Mouse (Mus musculus) erythroblast, embryonic 14.5 days (primary cell): Measurements from ENCODE around the gene Aldoart2. TPM values are rescaled to one million over a fixed set of nuclear protein-coding genes. Genes with fewer than 3 reads are reported as not detected.
"Not testable (repeated sequence)": the region's sequence is repeated elsewhere in the genome, so short reads cannot be mapped to it uniquely, and the experiment has no call there.

Experiments used
- H3K27me3 ChIP-seq: 2 replicates; pipeline ENCODE4 v1.6.1; 2012; ENCODE audit warnings: inconsistent platforms; ENCODE audit not compliant: control insufficient read depth
- H3K36me3 ChIP-seq: 2 replicates; pipeline ENCODE4 v1.6.1; 2012; ENCODE audit warnings: mild to moderate bottlenecking, inconsistent platforms; ENCODE audit not compliant: control insufficient read depth
- H3K4me1 ChIP-seq: 2 replicates; pipeline ENCODE4 v1.6.1; 2012; ENCODE audit warnings: inconsistent platforms; ENCODE audit not compliant: control insufficient read depth
- H3K4me3 ChIP-seq: replicated peaks from 2 replicates; pipeline ENCODE3; 2012; ENCODE audit warnings: moderate library complexity, mild to moderate bottlenecking, inconsistent platforms
- H3K9me3 ChIP-seq: 2 replicates; pipeline ENCODE4 v1.6.1; 2012; ENCODE audit warnings: low read length, inconsistent platforms, mixed read lengths; ENCODE audit not compliant: control insufficient read depth
- GATA1 ChIP-seq: IDR thresholded peaks from 2 replicates; pipeline ENCODE4 v1.6.1; 2012; ENCODE audit warnings: low read length, inconsistent platforms, mixed read lengths
- TAL1 ChIP-seq: IDR thresholded peaks from 3 replicates; pipeline ENCODE4 v1.6.1; 2012; ENCODE audit warnings: low read length, inconsistent platforms, mixed read lengths
- polyA plus RNA-seq: library from polyadenylated mRNA; stranded (reverse); fragments of >175 nt; gene quantifications from 2 replicates; pipeline ENCODE4 v1.2.3, GENCODE M21; 2012

Aldoart2 gene
- polyA plus RNA-seq: 0.03 TPM in 1 of 2 replicates, not detected in the other

DNA sequence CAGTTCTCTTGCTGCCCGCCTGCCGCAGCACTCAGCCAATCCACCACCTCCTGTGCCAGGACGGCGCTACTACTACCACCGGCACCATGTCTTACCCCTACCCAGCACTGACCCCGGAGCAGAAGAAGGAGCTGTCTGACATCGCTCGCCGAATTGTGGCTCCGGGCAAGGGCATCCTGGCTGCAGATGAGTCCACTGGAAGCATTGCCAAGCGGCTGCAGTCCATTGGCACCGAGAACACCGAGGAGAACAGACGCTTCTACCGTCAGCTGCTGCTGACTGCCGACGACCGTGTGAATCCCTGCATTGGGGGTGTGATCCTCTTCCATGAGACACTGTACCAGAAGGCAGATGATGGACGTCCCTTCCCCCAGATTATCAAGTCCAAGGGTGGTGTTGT is at the start of gene Aldoart2:
Gene Aldoart2, plus strand, starts transcription at position 34 of the 400 bp plus-strand sequence.
- H3K36me3 ChIP-seq: no peaks in the 10 kb centered on the region
- TF ChIP-seq TAL1: no peak
- TF ChIP-seq GATA1: no peak
- no peak within 1 kb of the TSS for H3K4me3 ChIP-seq
- peaks cover 2% of the 10 kb centered on the region; the same call in 1 of the 2 replicates for H3K4me1 ChIP-seq
- peaks cover 6% of the 10 kb centered on the region; the same call in 1 of the 2 replicates for H3K9me3 ChIP-seq
- H3K27me3 ChIP-seq: no peaks in the 10 kb centered on the region

DNA sequence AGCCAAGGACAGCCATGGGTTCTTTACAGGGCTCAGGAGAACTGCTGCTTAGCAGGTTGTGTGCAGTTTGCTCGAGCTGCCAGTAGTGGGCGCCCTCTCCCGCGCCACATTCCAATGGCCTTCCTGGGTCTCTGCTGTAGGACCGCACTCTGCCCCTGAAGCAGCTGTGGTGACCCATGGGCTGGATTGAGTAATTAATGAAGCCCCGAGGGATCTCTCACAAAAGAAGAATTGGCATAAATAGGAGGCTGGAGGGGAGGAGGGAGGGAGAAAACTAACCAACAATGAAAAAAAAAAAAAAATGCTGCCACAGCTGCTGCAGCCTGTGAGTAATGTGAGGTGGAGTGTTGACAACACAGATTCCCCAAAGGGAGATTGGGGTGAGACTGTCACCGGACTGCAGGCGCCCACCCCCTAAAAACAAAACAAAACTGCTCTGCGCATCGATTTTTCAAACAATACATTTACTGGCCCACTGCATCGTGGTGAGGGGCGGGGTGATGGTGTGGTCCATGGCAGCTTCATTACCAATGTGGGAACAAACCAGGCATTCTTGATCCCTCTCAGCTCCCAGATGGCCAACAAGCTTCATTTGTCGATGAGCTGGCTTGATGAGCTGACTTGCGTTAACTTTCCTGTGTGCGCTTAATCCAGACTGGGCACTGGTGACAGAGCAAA is 46.8 kb upstream of the Aldoart2 start:
- H3K36me3 ChIP-seq: no peaks in the 10 kb centered on the region
- no peaks in the 10 kb centered on the region for H3K4me1 ChIP-seq
- H3K9me3 ChIP-seq: no peaks in the 10 kb centered on the region
- no peak overlapping the region for H3K4me3 ChIP-seq
- H3K27me3 ChIP-seq: no peaks in the 10 kb centered on the region
- no peak for TF ChIP-seq GATA1
- TF ChIP-seq TAL1: no peak

DNA sequence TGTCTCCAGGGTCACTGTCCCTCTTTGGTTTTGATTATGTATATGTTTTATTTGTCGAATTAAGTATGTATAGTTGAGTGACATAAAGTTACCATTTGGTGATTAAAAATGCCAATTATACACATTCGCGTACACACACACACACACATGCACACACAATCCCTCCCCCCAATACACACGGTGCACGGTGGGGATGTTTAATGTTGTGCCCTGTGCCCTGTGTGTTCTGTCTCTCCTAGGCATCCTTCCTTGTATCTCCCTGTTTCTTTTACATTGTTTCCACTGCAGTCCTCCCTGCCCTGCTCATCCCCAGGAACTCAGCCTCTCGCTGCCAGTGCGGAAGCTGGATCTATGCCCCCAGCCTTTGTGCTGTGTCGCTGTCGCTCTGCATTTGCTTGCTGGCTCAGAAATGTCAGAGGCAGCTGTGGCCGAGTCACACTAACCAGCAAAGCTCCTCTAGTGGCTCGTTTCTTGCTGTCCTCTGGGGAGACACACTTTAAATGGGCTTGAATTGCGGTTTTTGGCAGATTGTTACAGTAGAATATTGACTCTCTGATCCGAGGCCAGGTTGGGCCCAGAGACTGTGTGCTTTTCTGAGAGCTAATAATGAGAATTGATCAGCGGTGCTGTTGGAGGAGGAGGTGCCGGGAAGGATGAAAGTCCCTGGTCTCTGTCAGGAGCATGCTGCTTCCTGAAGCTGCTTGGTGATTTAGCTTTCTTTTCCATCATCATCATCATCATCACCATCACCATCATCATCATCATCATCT is 37.9 kb upstream of the Aldoart2 start:
- Histone ChIP-seq H3K9me3 (no peaks in the 10 kb centered on the region), H3K36me3 (no peaks in the 10 kb centered on the region), H3K4me1 (no peaks in the 10 kb centered on the region), H3K27me3 (no peaks in the 10 kb centered on the region), H3K4me3 (no peak overlapping the region)
- TF ChIP-seq TAL1 (no peak), GATA1 (no peak)

DNA sequence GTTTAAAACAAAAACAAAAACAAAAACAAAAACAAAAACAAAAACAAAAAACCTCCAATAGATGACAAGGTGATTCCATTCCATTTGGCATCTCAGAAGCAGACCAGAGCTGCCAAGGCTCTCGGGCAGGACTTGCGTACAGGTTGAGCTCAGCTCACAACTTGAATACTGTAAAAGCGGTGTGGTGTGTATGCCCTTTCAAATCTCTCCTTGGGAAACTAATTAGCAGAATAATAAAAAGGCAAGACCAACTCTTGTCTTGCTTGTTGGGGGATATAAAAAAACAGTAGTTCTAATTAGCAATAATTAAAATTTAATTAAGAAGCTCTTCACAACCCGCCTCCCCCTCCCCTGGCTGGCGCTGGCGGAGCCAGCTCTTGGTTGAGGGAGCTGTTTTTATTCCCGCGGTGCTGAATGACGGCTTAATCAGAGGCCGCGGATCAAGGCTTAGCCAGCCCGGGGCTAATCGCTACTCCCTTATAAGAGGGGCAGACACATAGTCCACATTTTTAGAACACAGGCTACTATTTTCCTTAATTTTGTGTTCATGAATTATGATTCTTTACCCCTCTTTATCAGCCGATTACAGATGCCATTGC is 28.4 kb upstream of the Aldoart2 start:
- no peaks in the 10 kb centered on the region for H3K36me3 ChIP-seq
- no peaks in the 10 kb centered on the region for H3K4me1 ChIP-seq
- TF ChIP-seq TAL1: no peak
- no peak for TF ChIP-seq GATA1
- H3K9me3 ChIP-seq: peaks cover 2% of the 10 kb centered on the region; the same call in 1 of the 2 replicates
- H3K27me3 ChIP-seq: peaks cover 25% of the 10 kb centered on the region
- no peak overlapping the region for H3K4me3 ChIP-seq

DNA sequence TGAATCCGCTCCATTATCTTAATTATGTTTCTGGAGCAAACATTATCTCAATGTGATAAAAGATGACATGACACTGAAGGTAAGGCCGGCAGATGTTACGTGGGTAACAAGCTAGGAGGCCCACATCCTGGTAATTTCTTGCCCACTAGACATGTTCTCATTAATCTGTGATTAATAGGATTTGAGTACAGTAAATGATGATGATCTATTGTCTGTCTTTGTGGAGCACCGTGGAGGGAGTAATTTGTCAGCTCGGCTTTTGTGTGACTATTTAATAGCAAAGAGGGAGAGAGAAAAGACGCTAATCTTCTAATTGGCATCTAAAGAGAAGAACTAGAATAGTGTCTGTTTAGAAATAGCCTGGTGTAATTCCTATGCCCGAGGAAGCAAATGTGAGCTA is 27.3 kb upstream of the Aldoart2 start:
- Histone ChIP-seq H3K4me1 (no peaks in the 10 kb centered on the region), H3K9me3 (peaks cover 2% of the 10 kb centered on the region; the same call in 1 of the 2 replicates), H3K4me3 (no peak overlapping the region), H3K27me3 (peaks cover 25% of the 10 kb centered on the region), H3K36me3 (no peaks in the 10 kb centered on the region)
- no peak for TF ChIP-seq GATA1
- TF ChIP-seq TAL1: no peak

DNA sequence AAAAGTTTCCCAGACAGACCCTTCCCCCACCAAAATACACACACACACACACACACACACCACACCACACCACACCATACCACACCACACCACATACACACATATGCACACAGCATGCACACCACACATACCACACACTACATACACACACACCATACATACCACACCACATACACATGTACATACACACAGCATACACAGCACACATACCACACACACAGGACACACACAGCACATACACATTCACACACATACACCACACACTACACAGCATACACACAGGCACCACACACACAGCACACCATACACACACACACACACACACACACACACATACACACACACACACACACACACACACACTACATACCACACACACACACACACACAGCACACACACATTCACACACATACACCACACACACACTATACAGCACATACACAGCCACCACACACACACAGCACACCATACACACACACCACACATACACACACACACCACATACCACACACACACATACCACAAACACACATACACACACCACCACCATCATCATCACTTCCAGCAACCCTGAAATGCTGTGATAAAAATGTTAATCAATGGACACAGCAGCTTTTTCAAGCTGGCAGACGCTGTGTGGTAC is 26.6 kb upstream of the Aldoart2 start:
- peaks cover 2% of the 10 kb centered on the region; the same call in 1 of the 2 replicates for H3K9me3 ChIP-seq
- no peaks in the 10 kb centered on the region for H3K36me3 ChIP-seq
- TF ChIP-seq GATA1: no peak
- TF ChIP-seq TAL1: 0 out of 3 replicates have a peak, but pooled peaks have one; percentile 21
- H3K4me1 ChIP-seq: no peaks in the 10 kb centered on the region
- H3K27me3 ChIP-seq: peaks cover 25% of the 10 kb centered on the region
- no peak overlapping the region for H3K4me3 ChIP-seq

DNA sequence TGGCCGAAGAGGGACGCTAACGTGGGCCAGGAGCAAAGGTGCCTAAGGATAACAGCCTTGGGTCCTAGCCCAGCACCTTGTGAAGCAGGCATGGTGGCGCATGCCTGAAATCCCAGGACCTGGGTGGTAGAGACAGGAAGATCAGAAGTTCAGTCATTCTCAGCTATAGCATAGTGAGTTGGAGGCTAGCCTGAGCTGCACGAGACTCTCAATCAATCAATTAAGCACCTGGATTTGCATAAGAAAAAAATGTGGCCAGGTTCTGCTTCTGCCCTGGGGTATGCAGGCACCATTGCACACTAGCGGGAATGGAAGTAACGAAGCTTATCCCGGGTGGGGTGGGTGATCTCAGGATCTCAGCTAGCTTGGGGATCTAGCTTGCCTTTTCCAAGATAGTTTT is 25.9 kb upstream of the Aldoart2 start:
- Histone ChIP-seq H3K36me3 (no peaks in the 10 kb centered on the region), H3K27me3 (peaks cover 25% of the 10 kb centered on the region), H3K4me1 (no peaks in the 10 kb centered on the region), H3K9me3 (peaks cover 2% of the 10 kb centered on the region; the same call in 1 of the 2 replicates), H3K4me3 (no peak overlapping the region)
- no peak for TF ChIP-seq GATA1
- TF ChIP-seq TAL1: no peak

DNA sequence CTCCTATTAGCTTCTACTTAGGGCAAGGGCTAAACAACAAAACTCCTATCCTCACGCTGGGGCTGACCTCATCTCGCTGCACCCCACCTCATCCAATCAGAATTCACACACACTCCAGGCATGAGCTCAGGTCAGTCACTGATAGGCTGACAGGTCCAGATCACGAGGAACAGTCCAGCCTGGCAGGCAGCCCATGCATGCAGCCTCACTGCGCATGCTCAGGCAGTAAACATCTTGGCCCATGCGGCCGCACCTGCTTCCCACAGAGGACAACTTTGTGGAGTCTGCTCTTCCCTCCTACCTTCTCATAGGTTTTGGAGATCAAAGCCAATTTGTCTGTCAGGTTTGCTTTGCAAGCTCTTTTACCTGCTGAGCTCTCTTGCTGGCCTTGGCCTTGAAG is 10.1 kb upstream of the Aldoart2 start:
- not testable (repeated sequence) for H3K9me3 ChIP-seq, H3K27me3 ChIP-seq, H3K4me1 ChIP-seq, H3K4me3 ChIP-seq, H3K36me3 ChIP-seq

DNA sequence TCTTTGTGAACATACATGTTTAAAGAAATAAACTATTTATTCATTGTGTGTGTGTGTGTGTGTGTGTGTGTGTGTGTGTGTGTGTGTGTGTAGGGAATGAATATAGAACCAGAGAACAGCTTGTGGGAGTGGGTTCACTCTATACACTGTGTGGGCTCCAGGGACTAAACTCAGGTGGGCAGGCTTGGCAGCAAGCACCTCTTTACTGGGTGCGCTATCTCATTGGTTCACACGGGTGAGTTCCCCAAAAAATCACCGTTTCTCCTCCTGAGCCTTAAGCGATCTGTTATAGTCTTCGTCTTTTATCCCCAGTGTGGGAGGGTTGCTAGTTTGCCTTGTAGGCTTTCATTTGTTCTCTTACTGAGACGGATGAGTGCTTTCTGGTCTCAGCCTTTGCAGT is 7.2 kb upstream of the Aldoart2 start:
- no peak overlapping the region for H3K4me3 ChIP-seq
- peaks cover 3% of the 10 kb centered on the region; the same call in 1 of the 2 replicates for H3K4me1 ChIP-seq
- no peak for TF ChIP-seq TAL1
- TF ChIP-seq GATA1: no peak
- H3K27me3 ChIP-seq: no peaks in the 10 kb centered on the region
- H3K36me3 ChIP-seq: no peaks in the 10 kb centered on the region
- no peaks in the 10 kb centered on the region for H3K9me3 ChIP-seq
